Mouse (Mus musculus): ENCODE measurements around the gene Zfp704.

DNA sequence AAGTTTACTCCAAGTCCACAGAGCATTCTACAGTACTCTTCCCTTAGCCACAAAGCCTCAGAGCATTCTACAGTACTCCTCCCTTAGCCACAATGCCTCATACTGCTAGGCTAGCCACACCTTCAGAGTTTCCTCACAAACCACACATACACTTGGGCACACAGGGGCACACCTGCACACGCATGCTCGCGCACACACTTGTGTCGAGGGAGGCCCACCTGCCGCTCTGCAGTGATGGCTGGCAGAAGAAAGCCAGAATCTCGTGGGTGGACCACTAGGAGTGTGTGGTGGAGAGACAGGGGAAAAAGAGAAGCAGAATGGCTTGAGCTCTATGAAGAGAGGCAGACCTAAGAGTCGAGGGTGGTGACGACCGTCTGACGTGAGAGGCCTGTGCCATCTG lies 97.7 kb downstream of the Zfp704 start:
- no peak for TF ChIP-seq CTCF (IDR thresholded peaks at IDR 0.05; ENCODE audit: control insufficient read depth, insufficient read depth, insufficient replicate concordance, low read depth, low read length)
- TF ChIP-seq POLR2A (IDR thresholded peaks at IDR 0.05; ENCODE audit: control insufficient read depth, low read depth, low read length) = no peak
